ENCODE assay signal across 8 mouse cellular contexts in genomic region chr4:142880323-142880759, GRCm38 (mm10).
A peak's percentile ranks its signal among the peaks of the same experiment; 100 is the strongest.
DNase-seq lines count a peak whose midpoint lies in the region; ATAC-seq and TF ChIP-seq lines count a peak whose summit lies in the region.

No protein-coding gene starts in this region.

- H3K27me3 ChIP-seq in liver, embryonic 12.5 days (replicated peaks), result no peaks in the 10 kb centered on the region
- no peaks in the 10 kb centered on the region for H3K27me3 ChIP-seq in embryonic facial prominence, embryonic 14.5 days (replicated peaks; ENCODE audit: control insufficient read depth, insufficient read depth, low read length)
- H3K27me3 ChIP-seq in heart, postnatal 0 days (ENCODE audit: control insufficient read depth, insufficient read depth, low read length), result no peaks in the 10 kb centered on the region
- H3K27me3 ChIP-seq in limb, embryonic 14.5 days (ENCODE audit: control insufficient read depth, insufficient read depth, low read length), result no peaks in the 10 kb centered on the region
- no peaks in the 10 kb centered on the region for H3K27me3 ChIP-seq in neural tube, embryonic 12.5 days (replicated peaks)

- no peak overlapping the region for H3K9ac ChIP-seq in liver, embryonic 12.5 days
- H3K9ac ChIP-seq in embryonic facial prominence, embryonic 14.5 days (ENCODE audit: low read depth, low read length), result no peak overlapping the region
- H3K9ac ChIP-seq in heart, postnatal 0 days (replicated peaks; ENCODE audit: low read depth, low read length), result no peak overlapping the region
- H3K9ac ChIP-seq in limb, embryonic 14.5 days (ENCODE audit: low read depth, low read length, severe bottlenecking), result no peak overlapping the region
- H3K9ac ChIP-seq in neural tube, embryonic 12.5 days, result no peak overlapping the region

- H3K4me2 ChIP-seq in liver, embryonic 12.5 days, result no peak overlapping the region
- no peak overlapping the region for H3K4me2 ChIP-seq in embryonic facial prominence, embryonic 14.5 days (ENCODE audit: low read depth, low read length)
- H3K4me2 ChIP-seq in heart, postnatal 0 days (ENCODE audit: low read depth, low read length), result no peak overlapping the region
- H3K4me2 ChIP-seq in limb, embryonic 14.5 days (replicated peaks; ENCODE audit: low read depth, low read length, severe bottlenecking), result no peak overlapping the region
- no peak overlapping the region for H3K4me2 ChIP-seq in neural tube, embryonic 12.5 days (replicated peaks)

- no peak for ATAC-seq in liver, embryonic 12.5 days
- peak; percentile 73 for ATAC-seq in embryonic facial prominence, embryonic 14.5 days (ENCODE audit: low read depth)
- peak; percentile 78; the same call in 1 of the 2 replicates for ATAC-seq in heart, postnatal 0 days (ENCODE audit: insufficient read depth, low read depth)
- ATAC-seq in limb, embryonic 14.5 days (ENCODE audit: low FRiP score, low read depth), result peak; percentile 74
- peak; percentile 80 for ATAC-seq in neural tube, embryonic 12.5 days (ENCODE audit: low FRiP score, low read depth)

- no peak overlapping the region for H3K27ac ChIP-seq in liver, embryonic 12.5 days
- no peak overlapping the region for H3K27ac ChIP-seq in embryonic facial prominence, embryonic 14.5 days (replicated peaks; ENCODE audit: low read depth, low read length)
- no peak overlapping the region for H3K27ac ChIP-seq in heart, postnatal 0 days (ENCODE audit: low read depth)
- H3K27ac ChIP-seq in limb, embryonic 14.5 days (replicated peaks; ENCODE audit: low read depth, low read length), result no peak overlapping the region
- no peak overlapping the region for H3K27ac ChIP-seq in neural tube, embryonic 12.5 days

- H3K36me3 ChIP-seq in liver, embryonic 12.5 days, result no peaks in the 10 kb centered on the region
- no peaks in the 10 kb centered on the region for H3K36me3 ChIP-seq in embryonic facial prominence, embryonic 14.5 days (ENCODE audit: control insufficient read depth, insufficient read depth, low read length)
- no peaks in the 10 kb centered on the region for H3K36me3 ChIP-seq in heart, postnatal 0 days (replicated peaks; ENCODE audit: control insufficient read depth, insufficient read depth, low read length)
- no peaks in the 10 kb centered on the region for H3K36me3 ChIP-seq in limb, embryonic 14.5 days (ENCODE audit: control insufficient read depth, insufficient read depth, low read length)
- no peaks in the 10 kb centered on the region for H3K36me3 ChIP-seq in neural tube, embryonic 12.5 days

- no peaks in the 10 kb centered on the region for H3K4me1 ChIP-seq in liver, embryonic 12.5 days
- no peaks in the 10 kb centered on the region for H3K4me1 ChIP-seq in embryonic facial prominence, embryonic 14.5 days (ENCODE audit: control insufficient read depth, insufficient read depth, low read length)
- no peaks in the 10 kb centered on the region; the same call in 1 of the 2 replicates for H3K4me1 ChIP-seq in heart, postnatal 0 days (ENCODE audit: control insufficient read depth, insufficient read depth)
- no peaks in the 10 kb centered on the region for H3K4me1 ChIP-seq in limb, embryonic 14.5 days (ENCODE audit: control insufficient read depth, insufficient read depth, low read length)
- peaks cover 10% of the 10 kb centered on the region; the same call in 1 of the 2 replicates for H3K4me1 ChIP-seq in neural tube, embryonic 12.5 days

- no peak for TF ChIP-seq EP300 in heart, postnatal 0 days (IDR thresholded peaks at IDR 0.05; ENCODE audit: low read depth)

- peak; percentile 48 for DNase-seq in liver
- peak; percentile 79 for DNase-seq in embryonic facial prominence, embryonic 14.5 days (ENCODE audit: low spot score)
- peak; percentile 53 for DNase-seq in heart, postnatal 0 days (ENCODE audit: low spot score)
- DNase-seq in kidney, postnatal 10 days, result peak; percentile 81
- DNase-seq in limb, embryonic 14.5 days (ENCODE audit: low spot score), result peak; percentile 88
- DNase-seq in urinary bladder, postnatal 25 days (ENCODE audit: low spot score), result peak; percentile 39

- no peak overlapping the region for H3K4me3 ChIP-seq in liver, embryonic 12.5 days
- no peak overlapping the region for H3K4me3 ChIP-seq in embryonic facial prominence, embryonic 14.5 days (ENCODE audit: low read depth, low read length)
- H3K4me3 ChIP-seq in heart, postnatal 0 days (ENCODE audit: low read depth, low read length), result no peak overlapping the region
- H3K4me3 ChIP-seq in limb, embryonic 14.5 days (replicated peaks; ENCODE audit: low read length), result no peak overlapping the region
- no peak overlapping the region for H3K4me3 ChIP-seq in neural tube, embryonic 12.5 days

- 3% methylated on average over 2 of the region's 2 CpGs for WGBS in liver, embryonic 12.5 days (ENCODE audit: insufficient replicate concordance)
- 0% methylated on average over 2 of the region's 2 CpGs for WGBS in embryonic facial prominence, embryonic 14.5 days
- WGBS in heart, postnatal 0 days, result 10% methylated on average over 2 of the region's 2 CpGs
- WGBS in limb, embryonic 14.5 days, result 3% methylated on average over 2 of the region's 2 CpGs
- 17% methylated on average over 2 of the region's 2 CpGs for WGBS in neural tube, embryonic 12.5 days

- H3K9me3 ChIP-seq in liver, embryonic 12.5 days (replicated peaks), result no peaks in the 10 kb centered on the region
- no peaks in the 10 kb centered on the region for H3K9me3 ChIP-seq in embryonic facial prominence, embryonic 14.5 days (ENCODE audit: control insufficient read depth, low read length)
- no peaks in the 10 kb centered on the region for H3K9me3 ChIP-seq in heart, postnatal 0 days (replicated peaks; ENCODE audit: control insufficient read depth, low read length)
- no peaks in the 10 kb centered on the region for H3K9me3 ChIP-seq in limb, embryonic 14.5 days (ENCODE audit: control insufficient read depth, low read length)
- H3K9me3 ChIP-seq in neural tube, embryonic 12.5 days, result no peaks in the 10 kb centered on the region

- TF ChIP-seq POLR2A in limb, embryonic 14.5 days (IDR thresholded peaks at IDR 0.05; ENCODE audit: borderline replicate concordance, extremely low read depth, insufficient read depth, insufficient read length), result no peak

- peak; percentile 77 for TF ChIP-seq CTCF in heart, postnatal 0 days (IDR thresholded peaks at IDR 0.05; ENCODE audit: low read depth)
